ENCODE assay signal across 28 mouse cellular contexts in the genomic region with DNA sequence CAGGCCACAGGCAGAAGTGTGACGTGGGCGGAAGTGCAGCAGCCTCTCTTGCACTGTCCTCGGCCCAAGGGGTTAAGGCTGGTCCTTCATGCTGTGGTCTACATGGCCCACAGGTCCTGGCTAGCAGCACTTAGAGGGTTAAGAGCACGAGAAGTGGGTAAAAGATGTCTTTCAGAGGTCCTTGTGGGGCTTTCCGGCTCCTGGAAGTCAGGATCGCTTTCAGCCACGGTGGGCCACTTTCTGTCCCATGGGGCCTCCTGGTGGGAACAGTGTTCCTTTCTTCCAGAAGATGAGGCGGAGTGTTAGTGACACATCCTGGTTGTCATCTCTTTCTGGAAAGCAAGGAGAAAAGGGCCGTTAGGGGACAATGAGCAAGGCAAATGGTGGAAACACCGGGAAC.
"Had no signal": no experiment of that assay in that cellular context is flagged by ENCODE, and none has a peak within 500 bp of the region (broad histone marks: within the 10 kb centered on the region; RNA-seq: fewer than 3 reads in every experiment).

No protein-coding gene starts in this region.

- H3K27ac ChIP-seq: embryonic facial prominence, embryonic 10.5 days; embryonic facial prominence, embryonic 12.5 days; embryonic facial prominence, embryonic 13.5 days; embryonic facial prominence, embryonic 15.5 days; forebrain, embryonic 10.5 days; forebrain, embryonic 12.5 days; forebrain, embryonic 13.5 days; forebrain, embryonic 15.5 days; gastrocnemius, adult 2 months had no signal

- H3K36me3 ChIP-seq: embryonic facial prominence, embryonic 15.5 days; forebrain, embryonic 15.5 days had no signal

- DNase-seq: cerebellum, adult 18-20 months; cerebellum, adult 2 months; cerebellum, adult 8-10 months; cerebellum, adult 9-10 months; cerebellum, adult 9-11 months; cerebellum, postnatal 10 days; cerebellum, postnatal 14 days; cerebellum, postnatal 25 days; cerebellum, postnatal 36 days; embryo, embryonic 11 days; forebrain, postnatal 0 days; gastrocnemius, adult 2 months; gastrocnemius, postnatal 10 days; gastrocnemius, postnatal 14 days; gastrocnemius, postnatal 25 days; gastrocnemius, postnatal 36 days; heart, adult 18-20 months had no signal

- H3K4me3 ChIP-seq: embryonic facial prominence, embryonic 10.5 days; embryonic facial prominence, embryonic 12.5 days; embryonic facial prominence, embryonic 13.5 days; embryonic facial prominence, embryonic 15.5 days; erythroblast, embryonic 14.5 days; forebrain, embryonic 10.5 days; forebrain, embryonic 12.5 days; forebrain, embryonic 13.5 days; forebrain, embryonic 15.5 days; gastrocnemius, adult 2 months had no signal

- H3K4me2 ChIP-seq: embryonic facial prominence, embryonic 12.5 days; embryonic facial prominence, embryonic 13.5 days; embryonic facial prominence, embryonic 15.5 days; forebrain, embryonic 12.5 days; forebrain, embryonic 13.5 days; forebrain, embryonic 15.5 days had no signal

- ATAC-seq: forebrain, embryonic 13.5 days; forebrain, embryonic 14.5 days; forebrain, embryonic 15.5 days; forebrain, embryonic 16.5 days; forebrain, postnatal 0 days had no signal

- H3K9ac ChIP-seq: embryonic facial prominence, embryonic 12.5 days; embryonic facial prominence, embryonic 13.5 days; embryonic facial prominence, embryonic 15.5 days; forebrain, embryonic 12.5 days; forebrain, embryonic 13.5 days; forebrain, embryonic 15.5 days; forebrain, postnatal 0 days had no signal

- H3K4me1 ChIP-seq: embryonic facial prominence, embryonic 12.5 days; embryonic facial prominence, embryonic 13.5 days; embryonic facial prominence, embryonic 15.5 days; forebrain, embryonic 13.5 days; forebrain, embryonic 15.5 days had no signal

- H3K9me3 ChIP-seq: embryonic facial prominence, embryonic 10.5 days; embryonic facial prominence, embryonic 12.5 days; embryonic facial prominence, embryonic 13.5 days; embryonic facial prominence, embryonic 15.5 days; forebrain, embryonic 10.5 days; forebrain, embryonic 12.5 days; forebrain, embryonic 13.5 days; forebrain, embryonic 15.5 days had no signal

- H3K27me3 ChIP-seq: embryonic facial prominence, embryonic 12.5 days; embryonic facial prominence, embryonic 13.5 days; embryonic facial prominence, embryonic 15.5 days; forebrain, embryonic 12.5 days; forebrain, embryonic 13.5 days; forebrain, embryonic 15.5 days had no signal
